Mouse (Mus musculus): Measurements from ENCODE around the gene Slc25a44. TPM values are rescaled to one million over a fixed set of nuclear protein-coding genes. Genes with fewer than 3 reads are reported as not detected.
"Not testable (repeated sequence)": the region's sequence is repeated elsewhere in the genome, so short reads cannot be mapped to it uniquely, and the experiment has no call there.

The Slc25a44 gene
- polyA plus RNA-seq, 1 experiment = 71.0 TPM

GRCm38 (mm10) chr3:88409741-88410644 is 14.9 kb downstream of the Slc25a44 start, which contains the start of gene Pmf1:
Gene Pmf1, minus strand, starts transcription at chr3:88410331.
- H3K4me1 ChIP-seq (ENCODE audit: control insufficient read depth, insufficient read depth, insufficient read length, low read length) = peaks cover 6% of the 10 kb centered on the region; the same call in 1 of the 2 replicates
- H3K4me3 ChIP-seq (ENCODE audit: insufficient read depth, low read depth, low read length) = peak within 1 kb of the TSS; percentile 76
- H3K27ac ChIP-seq (replicated peaks; ENCODE audit: low read depth, low read length) = peak within 1 kb of the TSS; percentile 79

- Histone ChIP-seq H3K4me3 (ENCODE audit: insufficient read depth, low read depth, low read length) (no peak overlapping the region; the same call in 1 of the 2 replicates), H3K4me1 (ENCODE audit: control insufficient read depth, insufficient read depth, insufficient read length, low read length) (peaks cover 6% of the 10 kb centered on the region; the same call in 1 of the 2 replicates), H3K27ac (replicated peaks; ENCODE audit: low read depth, low read length) (peak overlapping the region; percentile 79)
Observed at GRCm38 (mm10) chr3:88408953-88409352, 16.0 kb downstream of the Slc25a44 start.

GRCm38 (mm10) chr3:88407529-88407928 is 17.4 kb downstream of the Slc25a44 start:
- Histone ChIP-seq H3K4me3 (ENCODE audit: insufficient read depth, low read depth, low read length) (no peak overlapping the region), H3K27ac (replicated peaks; ENCODE audit: low read depth, low read length) (no peak overlapping the region; the same call in 1 of the 2 replicates)

GRCm38 (mm10) chr3:88407090-88407489 is 17.8 kb downstream of the Slc25a44 start:
- H3K4me1 ChIP-seq (ENCODE audit: control insufficient read depth, insufficient read depth, insufficient read length, low read length) = 0 out of 2 replicates have a peak, but pooled peaks cover 3% of the 10 kb centered on the region
- no peak overlapping the region for H3K27ac ChIP-seq (replicated peaks; ENCODE audit: low read depth, low read length)
- no peak overlapping the region for H3K4me3 ChIP-seq (ENCODE audit: insufficient read depth, low read depth, low read length)

More at GRCm38 (mm10) chr3:88407529-88407928, 17.4 kb downstream of the Slc25a44 start:
- 0 out of 2 replicates have a peak, but pooled peaks cover 3% of the 10 kb centered on the region for H3K4me1 ChIP-seq (ENCODE audit: control insufficient read depth, insufficient read depth, insufficient read length, low read length)

- Histone ChIP-seq H3K4me1 (ENCODE audit: control insufficient read depth, insufficient read depth, insufficient read length, low read length) (no peaks in the 10 kb centered on the region), H3K27ac (replicated peaks; ENCODE audit: low read depth, low read length) (0 out of 2 replicates have a peak overlapping the region, but pooled peaks have one; percentile 24), H3K4me3 (ENCODE audit: insufficient read depth, low read depth, low read length) (no peak overlapping the region)
Observed at GRCm38 (mm10) chr3:88403522-88404230, 21.3 kb downstream of the Slc25a44 start.

- no peak overlapping the region for H3K4me3 ChIP-seq (ENCODE audit: insufficient read depth, low read depth, low read length)
- H3K27ac ChIP-seq (replicated peaks; ENCODE audit: low read depth, low read length) = no peak overlapping the region
- no peaks in the 10 kb centered on the region for H3K4me1 ChIP-seq (ENCODE audit: control insufficient read depth, insufficient read depth, insufficient read length, low read length)
Observed at GRCm38 (mm10) chr3:88398666-88399065, 26.3 kb downstream of the Slc25a44 start.

GRCm38 (mm10) chr3:88395742-88396141 is 29.2 kb downstream of the Slc25a44 start:
- Histone ChIP-seq H3K4me3 (ENCODE audit: insufficient read depth, low read depth, low read length) (no peak overlapping the region), H3K4me1 (ENCODE audit: control insufficient read depth, insufficient read depth, insufficient read length, low read length) (no peaks in the 10 kb centered on the region), H3K27ac (replicated peaks; ENCODE audit: low read depth, low read length) (no peak overlapping the region)

- Histone ChIP-seq H3K4me1 (ENCODE audit: control insufficient read depth, insufficient read depth, insufficient read length, low read length) (no peaks in the 10 kb centered on the region), H3K4me3 (ENCODE audit: insufficient read depth, low read depth, low read length) (no peak overlapping the region), H3K27ac (replicated peaks; ENCODE audit: low read depth, low read length) (no peak overlapping the region)
Observed at GRCm38 (mm10) chr3:88395288-88395687, 29.7 kb downstream of the Slc25a44 start.

- no peak overlapping the region for H3K27ac ChIP-seq (replicated peaks; ENCODE audit: low read depth, low read length)
- H3K4me3 ChIP-seq (ENCODE audit: insufficient read depth, low read depth, low read length) = no peak overlapping the region
- H3K4me1 ChIP-seq (ENCODE audit: control insufficient read depth, insufficient read depth, insufficient read length, low read length) = no peaks in the 10 kb centered on the region
Observed at GRCm38 (mm10) chr3:88393776-88394375, 31.1 kb downstream of the Slc25a44 start.

- H3K4me3 ChIP-seq (ENCODE audit: insufficient read depth, low read depth, low read length) = no peak within 1 kb of the TSS
- no peak within 1 kb of the TSS for H3K27ac ChIP-seq (replicated peaks; ENCODE audit: low read depth, low read length)
- no peaks in the 10 kb centered on the region for H3K4me1 ChIP-seq (ENCODE audit: control insufficient read depth, insufficient read depth, insufficient read length, low read length)
Observed at GRCm38 (mm10) chr3:88384364-88384763, 40.6 kb downstream of the Slc25a44 start, which contains the start of gene Bglap. Gene Bglap, minus strand, starts transcription at chr3:88384464.

- H3K4me3 ChIP-seq (ENCODE audit: insufficient read depth, low read depth, low read length); H3K4me1 ChIP-seq (ENCODE audit: control insufficient read depth, insufficient read depth, insufficient read length, low read length); H3K27ac ChIP-seq (replicated peaks; ENCODE audit: low read depth, low read length): not testable (repeated sequence)
Observed at GRCm38 (mm10) chr3:88382383-88382782, 42.6 kb downstream of the Slc25a44 start.

- not testable (repeated sequence) for H3K4me3 ChIP-seq (ENCODE audit: insufficient read depth, low read depth, low read length); H3K4me1 ChIP-seq (ENCODE audit: control insufficient read depth, insufficient read depth, insufficient read length, low read length); H3K27ac ChIP-seq (replicated peaks; ENCODE audit: low read depth, low read length)
Observed at GRCm38 (mm10) chr3:88381389-88382315, 43.3 kb downstream of the Slc25a44 start.

GRCm38 (mm10) chr3:88378599-88378998 is 46.3 kb downstream of the Slc25a44 start, which contains the start of gene Bglap2:
Gene Bglap2, minus strand, starts transcription at chr3:88378699.
- not testable (repeated sequence) for H3K4me1 ChIP-seq (ENCODE audit: control insufficient read depth, insufficient read depth, insufficient read length, low read length); H3K4me3 ChIP-seq (ENCODE audit: insufficient read depth, low read depth, low read length); H3K27ac ChIP-seq (replicated peaks; ENCODE audit: low read depth, low read length)

- not testable (repeated sequence) for H3K4me1 ChIP-seq (ENCODE audit: control insufficient read depth, insufficient read depth, insufficient read length, low read length); H3K27ac ChIP-seq (replicated peaks; ENCODE audit: low read depth, low read length); H3K4me3 ChIP-seq (ENCODE audit: insufficient read depth, low read depth, low read length)
Observed at GRCm38 (mm10) chr3:88376644-88377043, 48.3 kb downstream of the Slc25a44 start.

Measured in brown adipose tissue, adult 24 weeks (tissue).